Mouse (Mus musculus): ENCODE measurements at regions not wholly inside any gene's neighbourhood (a gene's known extent, or its start where the extent isn't known, plus 50 kb on each side); places are given as distances from the start of the nearest gene placed in this dataset.

GRCm38 (mm10) chr9:90828701-90829100 is 533.5 kb upstream of the Zic4 start:
- no peak for DNase-seq

GRCm38 (mm10) chr9:90830704-90831103 is 531.5 kb upstream of the Zic4 start:
- no peak for DNase-seq

- DNase-seq = no peak
Measured at GRCm38 (mm10) chr9:90833743-90834539, 528.3 kb upstream of the Zic4 start.

GRCm38 (mm10) chr9:90838184-90838926 is 523.9 kb upstream of the Zic4 start:
- no peak for DNase-seq

- DNase-seq = no peak
Measured at GRCm38 (mm10) chr9:90851044-90851443, 511.2 kb upstream of the Zic4 start.

- DNase-seq = no peak
Measured at GRCm38 (mm10) chr9:90871636-90872035, 490.6 kb upstream of the Zic4 start.

- no peak for DNase-seq
Measured at GRCm38 (mm10) chr9:90884467-90884866, 477.7 kb upstream of the Zic4 start.

- DNase-seq = no peak
Measured at GRCm38 (mm10) chr9:90887405-90887804, 474.8 kb upstream of the Zic4 start.

GRCm38 (mm10) chr9:90890801-90891200 is 471.4 kb upstream of the Zic4 start:
- no peak for DNase-seq

- DNase-seq = no peak
Measured at GRCm38 (mm10) chr9:90892816-90893215, 469.4 kb upstream of the Zic4 start.

- DNase-seq = no peak
Measured at GRCm38 (mm10) chr9:90903557-90903956, 458.7 kb upstream of the Zic4 start.

- no peak for DNase-seq
Measured at GRCm38 (mm10) chr9:90906106-90906505, 456.1 kb upstream of the Zic4 start.

GRCm38 (mm10) chr9:90906684-90907083 is 455.5 kb upstream of the Zic4 start:
- no peak for DNase-seq

GRCm38 (mm10) chr9:90954613-90955012 is 407.6 kb upstream of the Zic4 start:
- DNase-seq = no peak

GRCm38 (mm10) chr9:90961436-90961835 is 400.8 kb upstream of the Zic4 start:
- no peak for DNase-seq

- no peak for DNase-seq
Measured at GRCm38 (mm10) chr9:90964043-90964442, 398.2 kb upstream of the Zic4 start.

GRCm38 (mm10) chr9:90978730-90979129 is 383.5 kb upstream of the Zic4 start:
- DNase-seq = no peak

- DNase-seq = no peak
Measured at GRCm38 (mm10) chr9:90980023-90980802, 382.0 kb upstream of the Zic4 start.

GRCm38 (mm10) chr9:90999178-90999577 is 363.0 kb upstream of the Zic4 start:
- DNase-seq = no peak

- peak; percentile 22 for DNase-seq
Measured at GRCm38 (mm10) chr9:91004214-91004613, 358.0 kb upstream of the Zic4 start.

- no peak for DNase-seq
Measured at GRCm38 (mm10) chr9:91040546-91040945, 321.7 kb upstream of the Zic4 start.

GRCm38 (mm10) chr9:91048569-91048968 is 313.6 kb upstream of the Zic4 start:
- DNase-seq = no peak

GRCm38 (mm10) chr9:91053065-91053793 is 309.0 kb upstream of the Zic4 start:
- DNase-seq = no peak
